Mouse (Mus musculus) skeletal muscle tissue, adult 2 months (tissue): ENCODE results near the gene Mmp2.
"Not testable (repeated sequence)": the region's sequence is repeated elsewhere in the genome, so short reads cannot be mapped to it uniquely, and the experiment has no call there.

Experiments
- DNase-seq: peaks from one replicate; pipeline ENCODE4 v3.0.0-alpha.2; 2012; ENCODE audit warnings: low read depth, low spot score

Gene Mmp2

DNA sequence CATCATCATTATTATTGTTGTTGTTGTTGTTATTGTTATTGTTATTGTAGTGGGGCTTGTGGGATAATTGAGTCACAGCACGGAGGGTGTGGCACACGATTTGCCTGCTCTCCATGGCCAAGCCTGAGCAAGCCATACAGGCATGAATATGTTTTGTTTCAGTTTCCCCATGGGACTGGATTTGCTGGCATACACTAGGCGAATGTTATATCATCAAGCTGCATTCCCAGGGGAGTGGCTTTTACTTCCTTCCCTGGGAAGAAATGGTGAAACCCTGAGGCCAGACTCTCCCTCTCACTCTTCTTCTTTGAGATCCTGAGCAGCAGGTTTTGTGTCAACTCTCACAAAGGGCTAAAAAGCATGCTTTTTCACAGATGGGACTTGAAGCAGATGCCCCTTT, 11.5 kb downstream of the Mmp2 start:
- no peak for DNase-seq

DNA sequence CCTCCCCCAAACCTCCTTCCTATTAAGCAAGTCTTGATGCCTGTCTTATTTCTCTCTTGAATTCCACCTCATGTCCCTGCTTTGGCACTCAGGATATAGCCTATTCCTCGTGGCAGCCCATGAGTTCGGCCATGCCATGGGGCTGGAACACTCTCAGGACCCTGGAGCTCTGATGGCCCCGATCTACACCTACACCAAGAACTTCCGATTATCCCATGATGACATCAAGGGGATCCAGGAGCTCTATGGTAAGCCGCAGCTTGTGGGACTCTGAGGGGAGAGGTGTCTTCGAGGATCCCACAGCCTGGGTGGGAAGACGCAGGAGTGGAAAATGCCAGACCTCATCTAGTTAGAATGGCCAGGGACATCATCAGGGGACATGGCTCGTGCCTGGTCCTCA, 12.1 kb downstream of the Mmp2 start:
- no peak for DNase-seq

DNA sequence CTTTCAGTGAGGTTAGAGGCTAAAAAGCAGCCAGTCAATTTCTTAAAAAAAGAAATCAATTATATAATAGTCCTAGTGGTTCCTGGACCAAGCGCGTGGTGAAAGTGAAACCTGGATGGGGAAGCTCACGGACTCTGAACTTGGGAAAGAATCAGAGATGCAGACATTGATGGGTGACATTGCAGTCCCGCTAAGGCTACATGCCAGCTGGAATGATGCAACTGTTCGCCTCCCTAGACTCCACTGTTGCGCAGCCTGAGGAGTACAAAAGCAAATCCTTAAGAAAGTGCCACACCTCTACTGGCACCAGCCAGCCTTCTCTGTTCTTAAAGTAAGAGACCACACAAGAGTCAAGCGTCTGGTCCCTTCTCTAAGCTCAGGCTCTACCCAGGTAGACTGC, 12.8 kb downstream of the Mmp2 start:
- DNase-seq, result peak; percentile 82

DNA sequence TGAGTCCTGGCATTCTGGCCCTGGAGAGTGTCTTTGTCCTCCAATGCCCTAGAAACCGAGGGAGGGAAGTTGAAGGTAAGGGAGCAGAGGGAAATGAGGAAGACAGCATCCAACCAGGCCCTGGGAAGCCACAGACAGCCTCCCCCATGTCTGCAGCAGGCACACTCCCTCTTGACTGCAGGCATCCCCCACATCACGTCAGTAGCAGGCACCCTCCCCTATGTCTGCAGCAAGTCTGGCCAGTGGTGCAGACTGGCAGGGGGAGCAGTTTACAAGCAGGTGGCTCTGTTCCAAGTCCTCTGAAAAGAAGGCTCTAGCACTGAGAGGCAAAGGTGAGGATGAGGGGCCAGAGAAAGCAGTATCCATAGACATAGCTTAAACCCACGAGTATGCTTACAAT, 19.6 kb downstream of the Mmp2 start:
- DNase-seq, result no peak

DNA sequence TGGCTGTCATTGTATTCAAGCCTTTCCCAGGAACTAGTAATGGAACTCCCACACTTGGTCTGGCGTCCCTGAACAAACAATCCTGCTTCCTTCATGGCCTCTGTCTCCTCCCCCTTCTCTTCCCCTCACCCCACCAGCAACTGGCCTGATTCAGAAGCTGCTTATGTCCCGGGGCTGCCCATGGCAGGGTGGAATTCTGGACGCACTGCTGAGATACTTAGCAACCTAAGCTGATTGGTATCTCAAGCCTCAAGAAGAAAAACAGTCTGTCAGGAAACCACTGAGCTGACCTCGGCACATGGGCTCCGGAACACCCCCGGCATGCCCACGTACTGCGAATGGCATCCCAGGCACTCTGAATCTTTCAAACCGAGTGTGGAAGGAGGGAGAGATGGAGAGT, 20.2 kb downstream of the Mmp2 start:
- no peak for DNase-seq

DNA sequence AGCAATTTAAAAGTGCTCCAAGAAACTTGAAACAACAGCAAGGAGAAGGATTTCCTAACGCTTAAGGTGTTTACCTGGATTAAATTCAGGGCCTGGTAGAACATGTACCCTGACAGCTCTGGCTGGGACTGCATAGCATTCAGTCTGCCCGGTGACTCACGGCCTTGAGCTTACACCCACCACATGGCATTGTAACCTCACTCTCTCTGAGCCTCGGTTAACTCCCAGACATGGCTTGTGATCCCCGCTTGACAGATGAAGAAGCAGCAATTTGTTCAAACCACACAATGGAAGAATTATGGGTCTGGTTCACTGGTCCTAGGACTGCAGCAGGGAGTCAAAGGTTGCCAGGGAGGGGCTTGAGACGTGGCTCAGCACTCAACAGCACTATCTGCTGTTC, 22.2 kb downstream of the Mmp2 start:
- DNase-seq, result no peak

DNA sequence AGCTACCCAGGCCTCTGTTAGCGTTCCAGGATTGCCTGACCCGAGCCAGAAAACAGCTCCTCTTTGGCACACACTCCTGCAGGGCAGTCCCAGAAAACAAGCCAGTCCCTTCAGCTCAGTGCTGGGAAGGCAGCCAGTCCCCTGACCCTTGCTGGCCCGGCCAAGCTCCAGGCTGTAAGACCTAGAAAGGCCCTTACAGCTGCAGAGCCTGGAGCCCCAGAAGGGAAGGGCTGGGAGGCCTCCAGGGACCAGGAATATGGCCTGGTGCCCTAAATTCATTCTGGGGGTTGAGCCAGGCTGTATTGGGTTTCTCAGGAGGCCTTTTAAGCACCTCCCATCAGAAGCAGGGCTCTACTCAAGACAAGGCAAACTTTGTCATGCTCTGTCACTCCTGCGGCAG, 23.1 kb downstream of the Mmp2 start:
- DNase-seq, result peak; percentile 96

DNA sequence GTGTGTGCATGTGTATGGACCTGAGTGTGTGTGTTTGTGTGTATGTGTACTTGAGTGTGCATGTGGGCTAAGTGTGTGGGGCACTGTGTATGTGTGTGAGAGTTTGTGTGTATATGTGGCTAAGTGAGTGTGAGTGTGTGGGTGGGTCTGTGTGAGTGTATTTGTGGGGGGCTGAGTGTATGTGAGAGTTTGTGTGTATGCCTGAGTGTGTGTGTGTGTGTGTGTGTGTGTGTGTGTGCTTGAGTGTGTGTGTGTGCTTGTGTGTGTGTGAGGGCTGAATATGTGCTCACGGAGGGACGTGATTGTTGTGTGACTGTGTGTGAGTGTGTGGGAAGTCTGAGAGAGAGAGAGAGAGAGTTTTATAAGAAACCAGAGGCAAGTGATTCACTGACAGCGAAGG, 24.3 kb downstream of the Mmp2 start:
- no peak for DNase-seq

DNA sequence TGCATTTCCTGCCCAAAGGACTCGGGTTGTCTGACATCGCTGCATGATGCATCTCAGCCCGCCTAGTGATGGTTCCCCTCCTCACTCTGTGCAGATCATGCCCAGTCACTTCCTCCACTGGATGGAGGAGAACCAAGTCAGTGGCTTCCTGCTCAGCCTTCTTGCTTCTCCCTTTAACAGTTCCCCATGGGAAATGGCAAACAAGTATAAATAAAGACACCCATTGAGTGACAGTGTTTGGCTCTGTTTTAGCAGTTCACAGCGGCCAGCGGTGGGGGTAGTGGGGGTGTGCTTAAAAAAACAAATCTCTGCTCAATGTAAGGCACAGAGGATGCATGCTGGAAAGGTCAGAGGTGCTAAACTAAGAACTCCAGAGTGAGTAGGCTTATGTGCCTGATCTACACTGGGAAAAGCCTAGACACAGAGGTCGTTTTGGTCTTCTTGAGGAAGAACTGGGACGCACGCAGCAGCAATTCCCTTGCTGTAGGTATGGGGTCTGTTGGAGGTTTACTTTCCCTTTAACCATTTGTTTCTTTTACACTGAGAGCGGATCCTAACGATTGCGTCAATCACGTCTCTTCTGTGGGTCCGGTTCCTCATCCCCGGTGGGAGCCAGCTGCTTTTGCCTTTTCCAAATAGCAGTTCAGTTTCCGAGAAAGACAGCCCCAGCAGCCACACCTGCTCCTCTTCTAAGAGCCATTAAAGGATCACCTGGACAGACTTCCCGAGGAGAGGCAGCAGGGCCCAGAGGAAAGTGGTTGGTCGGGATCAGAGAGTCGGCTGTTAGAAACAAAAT, 26.3 kb downstream of the Mmp2 start:
- no peak for DNase-seq

DNA sequence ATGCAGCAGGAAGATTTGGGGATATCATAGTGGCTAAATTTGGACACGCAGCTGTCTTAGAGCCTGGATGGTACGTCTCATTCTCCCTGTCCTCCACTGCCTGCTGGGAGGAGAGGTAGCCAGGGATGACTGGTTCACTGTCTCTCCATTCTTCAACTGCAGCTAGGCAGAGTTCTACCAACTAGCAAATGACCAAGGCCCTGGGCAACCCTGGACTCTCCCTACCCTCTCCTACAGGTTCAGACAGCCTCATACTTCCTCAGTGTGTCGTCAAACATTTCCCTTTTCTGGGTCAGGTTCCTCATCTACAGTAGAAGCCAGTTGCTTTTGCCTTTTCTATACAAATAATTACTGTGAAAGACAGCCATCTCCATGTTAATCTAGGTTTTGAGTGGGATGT, 27.6 kb downstream of the Mmp2 start:
- DNase-seq, result no peak

DNA sequence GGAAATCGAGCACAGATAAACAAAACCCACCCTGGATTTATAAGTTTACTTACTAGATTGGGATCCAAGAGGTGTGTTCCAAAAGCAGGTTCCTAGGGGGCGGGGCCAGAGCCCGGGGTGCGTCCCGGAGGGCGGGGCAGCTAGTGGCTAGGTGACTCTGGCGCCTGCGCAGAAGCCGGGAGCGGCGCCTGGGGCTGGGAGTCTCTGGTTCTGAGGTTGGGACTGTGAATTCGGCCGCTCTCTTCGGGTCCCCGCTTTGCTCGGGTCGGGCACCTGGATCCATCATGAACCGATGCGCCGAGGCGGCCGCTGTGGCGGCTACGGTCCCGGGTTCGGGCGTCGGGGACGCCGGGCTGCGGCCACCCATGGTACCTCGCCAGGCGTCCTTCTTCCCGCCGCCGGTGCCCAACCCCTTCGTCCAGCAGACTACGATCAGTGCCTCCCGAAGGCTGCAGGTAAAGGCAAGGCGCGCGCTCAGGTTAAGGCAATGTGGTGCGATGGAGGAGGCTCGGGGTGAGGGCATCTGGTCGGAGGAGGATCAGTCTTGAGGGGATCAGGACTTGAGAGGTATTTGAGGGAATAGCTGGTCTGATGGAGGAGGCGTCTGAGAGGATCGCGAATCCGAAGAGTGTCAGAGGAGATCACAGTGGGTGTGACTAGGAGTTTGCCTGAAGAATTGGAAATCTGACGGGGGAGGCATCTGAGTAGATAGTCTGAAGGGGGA, 28.2 kb downstream of the Mmp2 start, which contains the start of gene Lpcat2:
TSS of gene Lpcat2 (plus strand) at position 169 of the 724 bp plus-strand sequence.
- DNase-seq, result no peak

DNA sequence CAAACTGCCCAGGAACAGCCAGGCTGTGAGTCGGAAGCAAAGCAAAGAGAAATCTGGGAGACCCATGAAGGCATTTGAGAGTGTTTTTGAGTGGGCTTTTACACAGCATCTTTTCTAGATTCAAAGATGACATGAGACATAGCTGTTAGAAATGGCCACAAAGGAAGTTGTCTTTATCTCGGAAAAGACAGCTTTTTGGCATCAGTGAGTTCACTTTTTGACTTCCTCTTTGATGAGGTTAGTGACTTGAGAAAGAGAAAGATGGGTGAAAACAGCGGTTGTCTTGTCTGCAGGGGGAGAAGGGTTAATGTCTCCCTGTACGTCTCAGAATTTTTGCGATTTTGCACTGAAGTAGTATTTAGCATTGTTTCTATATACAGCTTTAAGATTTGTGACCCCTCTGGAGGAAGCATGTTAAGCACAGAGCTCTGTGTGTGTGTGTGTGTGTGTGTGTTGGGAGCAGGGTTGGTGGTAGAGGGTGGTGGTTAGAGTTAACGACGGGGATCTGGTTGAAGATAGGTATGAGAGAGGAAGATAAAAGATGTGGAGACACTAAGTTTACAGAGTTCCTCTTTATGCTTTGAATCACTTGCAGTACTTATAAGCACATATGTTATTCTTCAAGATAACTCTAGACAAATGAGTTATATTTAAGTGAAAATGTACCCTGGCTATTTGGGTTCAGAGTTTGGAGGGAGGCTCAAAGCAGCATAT, 29.3 kb downstream of the Mmp2 start:
- no peak for DNase-seq

DNA sequence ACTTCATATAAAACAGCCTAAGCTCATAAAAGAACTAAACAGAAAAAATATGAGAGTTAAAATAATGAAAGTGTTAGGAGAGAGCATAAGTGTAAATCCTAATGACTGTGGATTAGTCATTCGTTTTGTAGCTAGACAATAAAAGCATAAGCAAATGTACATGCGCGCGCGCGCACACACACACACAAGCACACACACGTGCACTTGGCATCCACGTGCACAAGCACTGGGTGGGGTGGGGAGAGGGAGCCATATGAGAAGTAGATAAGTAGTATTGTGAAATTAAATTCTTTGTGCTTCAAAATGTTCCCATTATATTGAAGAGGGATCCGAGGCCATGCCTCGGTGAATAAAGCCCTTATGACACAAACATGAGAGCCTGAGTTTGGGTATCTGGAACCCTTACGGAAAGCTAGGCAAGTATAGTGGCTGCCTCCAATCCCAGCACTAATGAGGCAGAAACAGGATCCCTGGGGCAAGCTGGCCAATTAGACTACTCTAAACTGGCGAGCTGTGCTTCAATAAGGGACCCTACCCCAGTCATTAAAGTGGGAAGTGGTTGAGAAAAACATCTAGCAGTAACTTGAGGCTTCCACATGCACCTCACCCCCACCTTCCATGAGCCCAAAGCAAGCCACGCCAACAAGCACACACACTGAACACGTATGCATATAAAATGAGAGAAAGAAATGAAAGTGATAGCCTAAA, 31.5 kb downstream of the Mmp2 start:
- no peak for DNase-seq

DNA sequence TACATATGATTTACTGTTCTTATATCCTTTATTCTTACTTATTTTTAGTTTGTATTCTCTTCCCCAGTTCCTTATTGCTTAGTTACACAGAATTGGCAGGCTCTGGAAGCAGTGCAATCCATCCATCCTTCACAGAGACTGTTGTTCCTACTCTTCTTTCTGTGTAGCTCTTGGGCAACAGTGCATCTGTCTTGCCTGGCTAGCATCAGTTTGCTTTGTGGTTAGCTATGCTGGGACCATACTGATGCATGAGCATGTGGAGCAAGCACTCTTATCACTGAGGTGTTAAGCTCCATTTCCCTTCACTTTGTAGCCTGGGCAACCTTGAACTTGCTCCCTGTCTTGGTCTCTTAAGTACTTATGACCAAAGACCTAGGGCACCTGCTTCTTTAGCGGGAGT, 34.9 kb downstream of the Mmp2 start:
- no peak for DNase-seq

DNA sequence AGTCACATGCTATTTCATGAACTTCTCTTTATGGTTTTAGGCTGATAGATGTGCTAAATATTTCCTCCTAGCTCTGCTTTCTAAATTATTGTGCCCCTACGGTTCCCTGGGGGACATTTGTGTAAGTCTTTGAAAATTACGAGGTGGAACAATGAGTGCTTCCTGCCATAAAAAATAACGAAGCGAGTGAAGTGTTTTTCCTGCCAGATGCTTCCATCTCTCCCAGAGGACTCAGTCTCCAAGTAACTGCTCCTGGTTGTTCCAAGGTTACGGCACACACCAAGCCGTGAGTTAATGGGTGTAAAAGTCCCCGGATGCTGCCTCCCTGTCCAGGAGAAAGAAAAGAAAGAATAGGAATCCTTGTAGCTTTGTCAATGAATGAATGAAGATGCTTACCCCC, 43.2 kb downstream of the Mmp2 start:
- peak; percentile 60 for DNase-seq

DNA sequence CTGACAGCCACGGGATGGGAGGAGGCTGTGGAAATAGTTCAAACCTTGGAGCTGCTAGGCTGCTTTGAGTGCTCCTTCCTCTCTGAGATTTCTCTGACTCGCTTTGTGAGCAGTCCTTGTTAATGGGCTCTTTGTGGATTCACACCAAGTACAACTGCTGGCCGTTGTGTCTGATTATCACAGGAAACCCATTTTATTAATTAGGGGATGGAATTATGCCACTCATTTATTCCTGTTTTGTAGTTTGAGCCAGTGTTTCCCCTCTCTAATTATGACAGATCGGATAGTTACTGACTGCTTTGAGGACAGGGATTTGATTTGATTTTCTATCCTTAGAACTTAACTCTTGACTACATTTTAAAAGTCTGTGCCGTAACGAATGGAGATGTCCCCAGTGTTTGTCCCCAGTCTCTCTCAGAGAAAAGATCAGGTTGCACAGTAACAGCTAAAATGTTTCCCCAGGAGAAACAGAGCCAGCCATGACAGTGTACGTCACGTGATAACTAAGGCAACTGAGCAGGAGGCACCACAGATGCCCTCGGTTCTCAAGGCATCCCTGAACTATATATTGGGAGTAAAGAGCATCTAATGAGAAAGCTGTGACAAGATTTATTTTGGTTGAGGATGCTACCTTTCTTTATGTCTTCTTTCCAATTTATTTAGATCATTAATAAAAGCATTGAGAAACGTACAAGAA, 45.1 kb downstream of the Mmp2 start:
- no peak for DNase-seq

DNA sequence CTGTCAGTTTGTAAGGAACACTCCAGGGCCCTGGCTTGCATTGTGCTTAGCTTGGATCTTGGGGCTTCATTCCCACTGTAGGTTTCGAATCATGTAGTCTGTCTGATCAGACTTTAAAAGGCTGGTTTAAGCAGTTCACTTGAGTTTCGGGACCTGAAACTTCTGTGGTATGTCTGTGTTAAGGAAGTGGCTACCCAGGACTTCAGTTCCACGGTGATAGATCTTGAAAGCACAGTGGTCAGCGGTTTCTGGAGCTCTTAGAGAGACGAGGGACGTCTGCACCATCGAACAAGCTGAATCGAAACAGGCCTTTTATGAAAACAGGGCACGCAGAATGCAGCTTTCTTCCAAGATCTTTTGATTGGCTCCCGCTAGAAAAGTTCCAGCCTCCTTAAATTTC, 48.7 kb downstream of the Mmp2 start:
- DNase-seq, result no peak

DNA sequence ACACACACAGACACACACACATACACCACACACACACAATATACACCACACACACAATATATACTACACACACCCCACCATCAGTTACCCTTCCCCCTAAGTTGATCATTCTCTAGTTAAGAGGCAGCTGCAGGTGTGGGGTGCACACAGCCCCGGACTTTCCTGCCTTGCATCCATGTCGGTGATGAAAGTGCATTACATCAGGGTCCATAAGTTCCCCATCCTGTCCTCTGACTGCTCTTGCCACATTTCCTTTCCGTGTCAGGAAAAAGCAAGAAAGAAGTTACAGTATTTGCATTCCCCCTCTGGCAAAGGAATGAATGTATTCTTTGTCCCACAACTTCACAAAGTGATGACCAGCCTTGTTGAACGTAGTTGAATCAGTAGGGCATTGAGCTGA, 54.2 kb downstream of the Mmp2 start:
- no peak for DNase-seq

DNA sequence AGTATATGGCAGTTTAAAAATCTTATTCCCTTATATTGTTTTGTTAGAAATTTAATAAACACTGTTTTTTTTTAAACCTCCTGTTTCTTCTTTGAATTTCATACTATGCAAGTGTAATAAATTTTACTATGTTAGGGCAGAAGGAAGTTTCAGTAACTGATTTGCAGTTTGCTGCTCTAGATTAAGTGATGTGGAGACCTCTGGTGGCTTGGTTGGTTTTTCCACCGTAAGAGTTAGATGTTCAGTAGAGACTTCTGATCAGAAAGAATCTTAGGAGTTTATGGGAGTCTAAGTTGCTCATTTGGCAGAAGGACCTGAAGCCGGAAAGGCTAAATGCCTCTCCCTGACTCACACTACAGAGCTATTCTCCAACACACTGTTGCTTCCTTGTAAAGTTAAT, 56.7 kb downstream of the Mmp2 start:
- DNase-seq, result no peak

DNA sequence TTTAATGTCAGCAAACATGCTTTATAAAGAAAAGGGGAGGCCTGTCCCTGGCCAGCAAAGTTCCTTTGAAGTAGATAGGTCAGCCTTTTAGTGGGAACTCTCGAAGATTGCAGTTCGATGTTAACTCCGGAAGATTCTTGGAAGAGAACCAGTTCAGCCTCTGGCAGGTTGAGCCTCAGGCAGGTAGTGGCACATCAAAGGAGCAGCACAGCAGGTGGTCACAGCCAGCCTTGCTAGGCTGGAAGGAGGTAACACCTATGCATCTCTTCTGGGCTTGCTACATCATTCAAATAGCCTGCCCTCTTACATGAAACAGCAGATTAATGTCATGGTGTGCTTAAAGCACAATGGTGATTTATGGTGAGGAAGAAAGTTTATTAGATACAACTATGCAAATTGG, 65.1 kb downstream of the Mmp2 start:
- DNase-seq, result not testable (repeated sequence)

DNA sequence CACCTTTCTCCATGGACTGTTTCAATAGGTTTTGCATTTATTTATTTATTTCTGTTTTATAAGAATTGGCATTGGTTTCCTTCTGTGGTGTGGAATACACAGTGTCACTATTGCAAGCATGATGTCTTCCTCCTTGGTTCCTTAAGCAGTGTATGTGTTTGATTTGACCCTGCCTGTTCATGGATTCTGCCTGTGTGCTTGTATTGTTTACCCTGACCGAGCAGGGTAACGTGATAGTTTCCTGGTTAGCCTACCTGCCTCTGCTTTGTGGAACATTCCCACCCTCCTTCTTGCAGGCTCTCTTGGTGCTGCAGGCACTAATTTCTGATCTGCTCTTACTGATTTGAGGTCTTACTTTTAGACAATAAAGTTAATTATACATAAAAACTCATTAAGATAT, 66.8 kb downstream of the Mmp2 start:
- DNase-seq, result no peak
